12 mouse cellular contexts compared by ENCODE assay signal in genomic region chr4:94190940-94191339, GRCm38 (mm10).
"Had no signal": no experiment of that assay in that cellular context is flagged by ENCODE, and none has a peak within 500 bp of the region (broad histone marks: within the 10 kb centered on the region; RNA-seq: fewer than 3 reads in every experiment).

No protein-coding gene starts in this region.

- DNase-seq: kidney, adult 2 months; kidney, postnatal 25 days; layer of hippocampus, adult 9-11 months; left cerebral cortex, postnatal 4 days; liver, postnatal 0 days; lung, embryonic 14.5 days; lung, postnatal 36 days; retina, postnatal 1 day; right cerebral cortex, postnatal 25 days; thymus, adult 18-20 months; thymus, postnatal 14 days; thymus, postnatal 4 days had no signal
